Mouse (Mus musculus): ENCODE data around the gene Fam84b.

Gene Fam84b

GRCm38 (mm10) chr15:60832586-60832985, 21.0 kb downstream of the Fam84b start:
- no peak for DNase-seq

DNA sequence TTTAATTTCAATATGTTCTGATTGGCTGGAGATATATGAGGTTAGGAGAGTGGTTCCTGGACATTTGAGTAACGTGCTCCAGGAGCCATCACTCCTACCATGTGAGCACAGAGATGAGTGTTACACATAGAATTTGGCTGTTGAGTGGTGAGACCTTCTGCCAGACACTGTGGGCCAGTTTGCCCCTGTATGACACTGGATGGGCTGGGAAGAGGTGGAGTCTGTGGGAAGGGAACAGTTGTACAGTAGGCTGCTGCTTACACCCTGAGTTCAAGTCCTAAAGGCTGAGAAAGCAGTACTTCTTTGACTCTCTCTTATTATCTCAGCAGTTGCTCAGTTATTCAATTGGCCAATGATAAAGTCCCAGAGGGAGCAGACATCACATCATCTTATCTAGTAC, 27.4 kb downstream of the Fam84b start:
- DNase-seq, result no peak

DNA sequence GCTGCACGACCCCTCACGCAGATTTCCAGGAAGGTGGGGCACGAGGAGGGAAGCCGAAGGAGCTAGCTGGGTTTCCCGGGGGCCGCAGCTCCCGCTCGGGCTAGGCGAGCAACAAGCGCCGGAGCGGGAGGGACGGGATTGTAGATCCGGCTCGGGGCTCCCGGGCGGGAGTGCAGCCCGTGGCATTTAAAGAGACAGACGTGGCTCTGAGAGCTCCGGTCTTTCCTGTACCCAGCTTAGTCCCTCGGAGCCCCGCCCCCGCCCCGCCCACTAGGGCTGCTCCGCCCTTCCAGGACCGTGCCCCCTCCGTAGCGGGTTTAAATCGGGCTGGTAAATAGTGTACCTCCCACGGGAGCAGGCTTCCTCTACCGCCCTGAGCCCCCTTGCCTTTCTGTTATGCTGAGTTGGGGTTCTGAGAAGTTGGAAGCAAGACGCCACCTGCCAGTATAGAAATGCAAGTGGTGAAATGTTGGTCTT, 28.8 kb downstream of the Fam84b start:
- peak; percentile 95 for DNase-seq

GRCm38 (mm10) chr15:60823870-60824709, 29.5 kb downstream of the Fam84b start:
- peak; percentile 66 to 69 for DNase-seq

DNA sequence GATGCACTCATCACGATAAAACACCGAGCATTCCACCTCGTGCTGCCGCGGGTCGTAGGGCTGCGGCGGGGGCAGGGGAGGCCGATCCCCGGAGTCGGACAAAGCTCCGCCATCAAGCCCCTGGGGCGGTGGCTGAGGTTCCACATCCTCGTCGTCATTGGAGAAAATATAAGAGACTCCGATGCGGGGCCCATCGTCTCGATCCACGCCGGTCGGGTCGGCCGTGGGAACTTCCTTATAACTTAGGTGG, 30.0 kb downstream of the Fam84b start:
- DNase-seq, result no peak

DNA sequence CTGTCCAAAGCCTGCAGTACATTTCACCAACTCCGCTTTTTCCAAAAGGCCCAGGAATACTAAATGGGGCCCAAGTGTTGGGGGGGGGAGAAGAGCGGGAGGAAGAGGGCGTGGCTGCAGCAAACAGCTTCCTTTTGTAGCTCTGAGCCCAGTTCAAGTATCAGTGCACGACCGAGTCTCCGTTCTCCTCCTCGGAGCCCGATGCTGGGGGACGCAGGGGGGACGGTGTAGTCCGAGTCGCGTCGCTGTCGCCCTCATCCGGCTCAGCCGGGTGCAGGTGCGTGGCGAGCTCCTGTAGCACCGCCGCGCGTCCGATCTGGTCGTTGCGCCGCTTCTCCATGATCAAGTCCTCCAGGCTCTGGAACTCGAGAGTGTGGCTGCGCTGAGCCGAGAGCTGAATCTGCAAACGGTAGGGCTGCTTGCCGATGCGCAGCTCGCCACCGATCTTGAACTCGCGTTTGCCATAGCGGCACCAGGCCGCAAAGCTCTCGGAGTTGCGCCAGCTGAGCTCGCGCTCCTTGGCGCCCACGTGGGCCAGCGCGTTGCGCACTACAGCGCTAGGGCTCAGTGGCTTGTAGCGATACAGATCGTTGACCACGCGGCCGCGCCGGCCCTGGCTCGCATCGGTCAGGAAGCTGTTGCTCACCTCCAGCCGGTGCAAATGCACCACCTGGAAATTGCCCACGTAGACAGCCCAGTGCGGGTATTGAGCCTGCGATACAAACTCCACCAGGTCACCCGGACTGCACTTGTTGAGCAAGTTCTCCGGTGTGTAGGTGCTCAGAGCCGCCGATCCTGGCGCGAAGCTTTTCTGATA, 30.6 kb downstream of the Fam84b start:
- peak; percentile 79 to 82 for DNase-seq

DNA sequence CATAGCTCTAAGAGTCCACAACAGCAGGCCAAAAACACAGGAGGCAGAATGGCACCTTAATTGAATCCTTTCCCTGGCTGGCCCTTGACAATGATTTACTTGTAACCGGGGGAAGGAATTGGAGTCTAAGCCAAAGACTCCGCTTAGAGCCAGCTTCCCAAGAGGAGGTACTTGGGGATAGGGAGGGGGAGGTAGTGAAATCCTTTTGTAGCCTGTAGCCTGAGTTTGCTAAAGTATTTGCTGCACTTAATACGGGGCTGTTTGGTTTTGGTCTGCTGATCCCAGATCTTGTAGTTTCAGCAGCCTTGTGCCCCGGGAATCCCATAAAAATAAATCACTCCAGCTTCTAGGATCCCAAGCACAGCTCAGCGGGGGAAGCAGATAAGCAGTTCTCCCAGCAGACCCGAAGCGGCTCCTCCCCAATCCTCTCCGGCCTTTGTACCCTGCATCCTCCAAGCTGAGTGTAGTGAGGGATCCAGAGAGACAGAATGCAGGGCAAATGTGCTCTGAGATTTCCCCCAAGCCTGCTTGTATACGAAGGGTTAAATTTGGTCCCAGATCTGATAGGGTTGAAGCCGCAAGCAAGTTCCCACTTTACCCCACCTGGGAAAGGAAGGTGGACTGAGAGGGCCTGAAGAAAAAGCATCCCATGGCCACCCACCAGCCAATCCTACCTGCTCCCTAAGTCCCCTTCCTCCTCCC, 31.3 kb downstream of the Fam84b start:
- peak; percentile 77 to 91 for DNase-seq

DNA sequence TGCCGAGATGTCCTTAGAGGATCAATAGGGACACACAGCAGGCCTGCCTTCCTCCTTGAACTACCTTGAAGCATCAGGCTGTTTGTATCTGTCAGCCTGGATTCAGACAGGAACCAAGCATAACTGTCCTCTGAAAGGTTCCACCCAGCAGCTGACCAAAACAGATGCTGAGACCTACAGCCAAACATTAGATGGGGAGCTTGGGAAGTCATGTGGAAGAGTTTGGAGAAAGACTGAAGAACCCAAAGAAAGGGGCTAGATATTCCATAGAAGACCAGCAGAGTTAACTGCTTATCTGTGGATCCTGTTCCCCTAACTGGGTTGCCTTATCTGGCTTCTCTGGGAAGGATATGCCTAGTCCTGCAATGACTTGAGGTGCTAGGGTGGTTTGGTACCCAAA, 35.1 kb downstream of the Fam84b start:
- DNase-seq, result no peak

- DNase-seq, result no peak
Observed at GRCm38 (mm10) chr15:60816478-60816877, 37.1 kb downstream of the Fam84b start.

DNA sequence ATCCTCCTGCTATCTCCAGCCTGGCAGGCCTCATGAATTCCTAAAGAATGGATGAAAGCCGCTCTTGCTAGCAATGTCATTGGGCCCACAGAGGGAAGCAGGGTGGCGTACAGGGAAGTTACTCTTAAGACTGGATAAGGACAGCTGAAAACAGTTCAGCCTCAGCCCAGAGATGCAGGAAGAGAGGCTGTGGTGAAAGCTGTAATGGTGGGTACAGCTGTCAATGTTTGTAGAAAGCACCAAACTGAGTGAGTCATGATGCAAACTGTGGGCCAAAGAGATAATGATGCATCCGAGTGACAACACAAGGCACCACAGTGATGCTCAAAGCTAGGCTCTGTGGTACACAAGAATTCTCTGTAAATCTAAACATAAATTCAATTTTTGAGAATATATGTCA, 39.0 kb downstream of the Fam84b start:
- DNase-seq, result no peak

DNA sequence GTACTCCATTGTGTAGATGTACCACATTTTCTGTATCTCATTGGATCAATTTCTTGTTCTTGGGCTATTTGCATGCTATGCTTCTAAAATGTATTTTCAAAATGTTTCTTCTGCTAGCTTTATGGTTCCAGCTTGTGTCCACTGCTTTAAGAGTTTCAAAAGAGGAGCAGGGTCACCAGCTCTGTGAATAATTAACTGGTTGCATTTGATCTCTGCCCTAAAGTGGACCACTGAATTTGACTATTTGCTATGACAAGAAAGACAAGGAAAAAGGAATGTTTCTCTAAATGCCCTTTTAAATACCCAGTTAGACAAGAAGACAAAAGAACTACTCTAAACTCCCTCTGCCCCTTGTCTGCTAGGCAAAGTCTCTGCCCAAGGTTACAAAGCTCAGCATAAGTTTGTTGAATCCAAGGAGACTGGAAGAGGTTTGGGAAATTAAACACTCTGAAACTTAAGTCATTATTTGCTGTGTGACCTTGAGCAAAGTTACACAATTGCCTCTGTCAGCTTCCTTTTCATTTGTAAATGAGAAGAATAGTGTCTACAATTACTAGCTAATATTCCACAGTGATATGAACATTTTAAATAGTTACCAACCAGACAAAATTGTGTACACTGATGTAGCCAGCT, 60.4 kb downstream of the Fam84b start:
- peak; percentile 46 to 73 for DNase-seq

- DNase-seq, result no peak
Observed at GRCm38 (mm10) chr15:60789084-60789483, 64.5 kb downstream of the Fam84b start.

DNA sequence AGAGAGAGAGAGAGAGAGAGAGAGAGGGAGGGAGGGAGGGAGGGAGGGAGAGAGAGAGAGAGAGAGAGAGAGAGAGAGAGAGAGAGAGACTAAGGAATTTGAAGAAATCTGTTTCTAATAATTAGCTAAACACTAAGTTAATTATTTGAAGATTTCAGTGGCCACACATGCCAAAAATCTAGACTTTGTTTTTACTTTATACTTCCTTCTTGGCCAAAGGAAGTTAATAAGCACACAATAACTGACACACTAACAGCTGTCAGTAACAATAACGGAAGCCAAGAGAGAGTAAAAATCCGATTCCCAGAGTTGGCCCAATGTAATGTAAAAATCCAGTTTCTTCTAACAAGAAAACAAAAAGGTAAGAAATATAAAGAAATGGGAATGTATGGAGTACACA, 69.8 kb downstream of the Fam84b start:
- peak in 1 of 2 experiments; percentile 59 for DNase-seq

- DNase-seq, result no peak
Observed at GRCm38 (mm10) chr15:60779531-60779973, 74.0 kb downstream of the Fam84b start.

DNA sequence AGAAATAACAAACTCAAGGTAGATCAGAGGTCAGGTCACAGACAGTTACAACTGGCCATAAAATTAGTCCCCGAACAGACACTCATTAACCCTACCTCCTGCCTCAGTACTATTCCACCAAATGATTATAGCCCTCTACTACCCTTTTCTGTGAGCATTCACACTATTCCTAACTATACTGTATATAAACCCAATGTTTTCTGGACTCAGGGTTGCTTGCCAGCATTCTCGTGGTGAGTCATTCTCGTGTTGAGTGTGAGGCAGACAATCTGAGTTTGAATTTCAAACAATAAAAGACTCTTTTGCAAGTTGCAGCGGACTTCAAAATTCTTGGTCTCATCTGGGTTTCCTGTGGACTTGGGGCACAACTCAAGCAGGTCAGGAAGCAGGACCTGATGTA, 74.5 kb downstream of the Fam84b start:
- DNase-seq, result no peak
